Mouse (Mus musculus) fibroblast of lung, adult 2 months (primary cell): Measurements from ENCODE around the gene Acaca.

Experiments used
- DNase-seq: peaks from one replicate; pipeline ENCODE4 v3.0.0-alpha.2; 2011; ENCODE audit warnings: low read depth

Acaca gene

DNA sequence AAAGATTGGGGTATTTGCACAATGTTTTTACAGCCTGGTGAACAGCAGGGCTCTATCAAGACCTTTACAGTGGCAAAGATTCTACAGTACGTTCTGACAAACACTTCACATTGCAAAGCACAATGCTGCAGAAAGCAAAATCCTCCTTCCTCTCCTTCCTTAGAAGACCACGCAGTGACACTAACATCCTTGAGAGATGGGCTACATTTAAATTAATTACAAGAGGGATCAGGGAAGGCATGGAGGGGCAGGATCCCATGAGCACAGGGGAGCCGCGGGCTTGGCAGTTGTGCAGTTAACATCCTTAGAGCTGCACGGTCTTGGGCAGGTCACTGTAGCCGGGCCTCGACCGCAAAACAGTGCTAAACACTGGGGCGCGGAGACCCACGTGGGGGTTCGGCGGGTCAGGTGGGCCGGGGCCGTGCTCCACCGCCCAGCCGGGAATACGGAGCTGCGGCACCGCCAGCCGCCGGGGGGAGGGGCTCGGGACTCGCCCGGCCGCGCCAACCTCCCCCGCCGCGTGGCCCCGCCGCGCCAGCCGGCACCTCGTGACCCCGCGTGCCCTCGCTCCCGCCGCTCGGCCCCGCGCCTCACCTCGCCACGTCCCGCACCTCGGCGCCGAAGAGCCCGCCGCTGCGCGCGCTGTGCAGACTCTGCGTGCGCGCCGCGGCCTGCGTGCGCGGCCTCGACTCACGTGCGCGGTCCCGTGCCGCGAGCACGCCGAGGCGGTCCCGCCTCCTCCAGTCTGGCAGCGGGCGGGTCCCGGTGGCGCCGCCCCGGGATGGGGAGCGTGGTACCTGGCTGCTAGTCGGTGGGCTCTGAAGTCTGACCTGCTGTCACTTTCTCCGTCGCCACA, at the start of gene Acaca, which contains the start of gene Tada2a:
TSS of gene Acaca (plus strand) at position 730 of the 856 bp plus-strand sequence.
TSS of gene Tada2a (minus strand) at position 658 of the 856 bp plus-strand sequence.
- DNase-seq, result peak; percentile 42

- DNase-seq, result no peak
Measured at GRCm38 (mm10) chr11:84079887-84080286, 49.6 kb upstream of the Acaca start.

DNA sequence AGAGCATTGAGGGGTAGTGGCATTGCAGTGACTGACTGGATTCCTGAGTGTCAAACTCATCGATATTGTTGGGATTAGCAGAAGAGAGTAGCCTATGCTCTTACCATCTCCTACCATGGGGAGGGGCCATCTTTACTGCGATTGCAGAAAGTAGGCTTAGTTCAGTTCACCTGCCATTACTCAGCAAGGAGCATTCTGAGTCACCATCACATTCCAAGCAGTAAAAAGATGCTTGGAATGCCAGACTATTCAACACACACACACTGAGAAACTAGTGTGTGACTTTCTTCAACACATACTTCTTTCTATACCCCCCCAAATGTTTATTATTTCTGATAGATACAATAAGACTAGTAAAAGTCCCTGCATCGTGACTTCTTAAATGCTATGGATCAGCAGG, 49.1 kb upstream of the Acaca start:
- DNase-seq, result no peak

GRCm38 (mm10) chr11:84081901-84082300, 47.6 kb upstream of the Acaca start:
- no peak for DNase-seq

- DNase-seq, result no peak
Measured at GRCm38 (mm10) chr11:84090572-84090971, 38.9 kb upstream of the Acaca start.

DNA sequence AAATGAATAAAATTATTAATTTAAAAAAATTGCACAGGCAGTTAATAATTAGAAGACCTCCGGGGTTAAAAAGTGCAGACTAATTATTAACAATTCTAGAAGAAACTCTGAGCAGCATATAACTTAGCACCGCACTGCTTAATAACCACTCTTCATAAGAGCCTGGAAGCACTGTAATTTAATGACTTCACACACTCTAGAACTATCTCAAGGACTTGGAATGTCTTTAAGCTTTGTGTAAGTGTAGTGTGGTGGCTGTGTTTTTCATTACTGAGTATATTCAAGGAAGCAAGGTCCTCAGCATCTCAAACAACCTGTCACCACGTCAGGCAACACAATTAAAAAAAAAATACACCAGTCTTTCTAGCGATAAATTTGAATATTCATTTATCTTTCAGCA, 34.4 kb upstream of the Acaca start:
- DNase-seq, result no peak

DNA sequence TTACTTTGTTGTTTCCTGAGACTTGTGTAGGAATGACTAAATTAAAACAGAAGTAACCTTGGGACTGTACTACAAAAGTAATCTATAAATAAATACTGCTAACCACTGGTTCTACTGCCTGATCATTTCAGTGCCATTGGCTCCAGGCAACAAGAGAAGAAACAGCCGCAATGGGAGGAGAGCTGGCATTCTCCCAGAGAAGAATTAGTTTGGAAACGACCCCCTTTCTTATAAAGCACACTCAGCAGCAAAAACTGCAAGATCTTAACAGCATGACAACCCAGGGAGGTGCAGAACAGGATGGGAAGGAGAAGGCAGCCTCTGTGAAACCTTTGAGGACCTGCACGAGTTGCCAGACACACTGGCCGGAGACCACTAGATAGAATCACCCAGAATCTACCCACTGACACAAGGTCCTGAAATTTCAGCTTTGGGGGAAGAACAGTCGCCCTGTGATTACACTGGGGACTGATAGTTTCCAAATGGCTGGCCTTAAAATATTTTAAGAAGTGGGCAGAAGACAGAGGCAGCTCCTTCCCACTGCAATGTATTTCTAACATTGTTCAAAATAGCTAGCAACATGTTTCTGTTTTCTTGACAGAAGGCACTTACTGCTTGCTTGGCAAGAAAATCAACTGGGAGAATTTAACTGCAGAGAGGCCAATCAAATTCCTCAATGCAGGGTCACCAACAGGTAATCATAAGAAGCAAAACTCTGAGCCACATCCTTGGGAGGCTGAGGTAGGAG, 32.0 kb upstream of the Acaca start:
- DNase-seq, result no peak

DNA sequence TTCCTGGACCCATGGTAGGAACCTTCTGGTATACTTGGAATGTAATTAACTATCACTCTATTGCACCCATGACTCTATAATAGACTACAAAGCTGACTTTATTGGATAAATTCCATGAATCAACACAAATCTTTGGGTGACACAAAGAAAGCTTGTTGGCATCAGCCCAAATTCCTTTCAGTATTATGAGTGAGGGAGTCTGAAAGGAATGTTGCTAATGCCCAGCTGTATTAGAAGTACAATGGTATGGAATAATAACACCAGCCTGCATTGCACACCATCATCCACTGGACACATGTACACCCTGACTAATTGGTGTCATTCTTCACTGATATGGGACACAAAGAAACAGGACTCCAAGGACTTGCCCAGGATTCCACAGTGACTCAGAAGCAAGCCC, 28.3 kb upstream of the Acaca start:
- no peak for DNase-seq

- DNase-seq, result no peak
Measured at GRCm38 (mm10) chr11:84104036-84104435, 25.4 kb upstream of the Acaca start.

- no peak for DNase-seq
Measured at GRCm38 (mm10) chr11:84107137-84107536, 22.3 kb upstream of the Acaca start.

DNA sequence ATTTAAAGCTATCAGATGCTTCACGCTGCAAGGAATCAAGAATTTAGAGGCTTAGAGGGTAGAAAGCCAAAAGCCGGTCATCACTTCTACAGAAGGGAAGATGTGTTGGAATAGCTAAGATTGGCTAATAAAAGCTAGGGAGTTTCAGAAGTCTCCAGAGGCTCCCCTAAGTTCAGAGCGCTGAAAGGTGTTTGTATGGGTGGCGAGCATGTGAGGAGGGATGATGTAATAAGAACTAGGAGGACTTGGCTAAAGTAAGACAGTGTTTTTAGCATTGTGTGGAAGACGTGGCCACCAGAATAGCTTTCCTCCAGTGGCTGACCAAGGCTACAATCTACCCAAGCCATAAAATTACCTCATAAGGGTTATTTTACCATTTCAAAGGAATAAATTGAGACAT, 15.8 kb upstream of the Acaca start:
- DNase-seq, result no peak

- DNase-seq, result no peak
Measured at GRCm38 (mm10) chr11:84115646-84116045, 13.8 kb upstream of the Acaca start.

DNA sequence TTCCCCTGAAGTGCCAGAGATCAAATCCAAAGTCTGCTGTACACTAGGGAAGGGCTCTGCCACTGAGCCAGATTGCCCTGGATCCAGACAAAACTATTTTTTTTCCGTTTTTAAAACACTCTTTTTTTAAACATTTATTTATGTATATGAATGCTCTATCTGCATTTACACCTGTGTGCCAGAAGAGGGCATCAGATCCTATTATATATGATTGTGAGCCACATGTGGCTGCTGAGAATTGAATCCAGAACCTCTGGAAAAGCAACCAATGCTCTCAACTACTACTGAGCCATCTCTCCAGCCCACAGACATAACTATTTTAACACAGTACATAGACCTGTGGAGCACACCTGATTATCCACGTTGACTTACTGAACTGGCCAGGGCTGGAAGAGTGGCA, 13.3 kb upstream of the Acaca start:
- no peak for DNase-seq

GRCm38 (mm10) chr11:84117431-84117830, 12.0 kb upstream of the Acaca start:
- no peak for DNase-seq

GRCm38 (mm10) chr11:84121051-84121956, 8.2 kb upstream of the Acaca start:
- no peak for DNase-seq

DNA sequence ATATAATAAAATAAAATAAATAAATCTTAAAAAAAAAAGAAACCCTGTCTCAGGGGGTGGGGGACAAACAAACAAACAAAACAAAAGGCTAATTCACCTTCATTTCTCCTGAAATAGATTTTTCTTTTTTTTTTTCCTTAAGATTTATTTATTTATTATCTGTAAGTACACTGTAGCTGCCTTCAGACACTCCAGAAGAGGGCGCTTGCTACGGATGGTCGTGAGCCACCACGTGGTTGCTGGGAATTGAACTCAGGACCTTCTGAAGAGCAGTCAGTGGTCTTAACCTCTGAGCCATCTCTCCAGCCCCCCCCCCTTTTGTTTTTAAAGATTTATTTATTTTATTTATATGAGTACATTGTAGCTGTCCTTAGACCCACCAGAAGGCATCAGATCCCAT, 1.5 kb upstream of the Acaca start:
- no peak for DNase-seq

DNA sequence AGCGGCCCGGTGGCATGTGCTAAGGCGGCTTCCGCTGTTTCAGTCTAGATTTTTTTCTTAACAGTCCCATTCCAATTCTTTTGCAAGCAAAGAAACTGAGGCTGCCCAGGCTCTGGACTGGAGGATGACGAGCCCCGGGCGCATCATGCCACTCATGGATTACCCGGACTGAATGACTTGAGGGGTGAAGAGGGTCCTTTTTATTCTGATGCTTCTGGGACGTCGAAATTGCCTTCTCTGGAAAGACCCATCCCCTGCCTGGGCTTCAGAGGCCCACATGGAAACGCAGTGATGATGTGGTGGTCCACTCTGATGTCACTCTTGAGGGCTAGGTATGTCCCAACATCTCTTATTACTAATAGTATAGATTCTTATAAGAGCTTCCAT, 320 bp downstream of the Acaca start:
- no peak for DNase-seq

GRCm38 (mm10) chr11:84134331-84134860, 4.9 kb downstream of the Acaca start:
- no peak for DNase-seq

GRCm38 (mm10) chr11:84136453-84136852, 7.0 kb downstream of the Acaca start:
- no peak for DNase-seq

DNA sequence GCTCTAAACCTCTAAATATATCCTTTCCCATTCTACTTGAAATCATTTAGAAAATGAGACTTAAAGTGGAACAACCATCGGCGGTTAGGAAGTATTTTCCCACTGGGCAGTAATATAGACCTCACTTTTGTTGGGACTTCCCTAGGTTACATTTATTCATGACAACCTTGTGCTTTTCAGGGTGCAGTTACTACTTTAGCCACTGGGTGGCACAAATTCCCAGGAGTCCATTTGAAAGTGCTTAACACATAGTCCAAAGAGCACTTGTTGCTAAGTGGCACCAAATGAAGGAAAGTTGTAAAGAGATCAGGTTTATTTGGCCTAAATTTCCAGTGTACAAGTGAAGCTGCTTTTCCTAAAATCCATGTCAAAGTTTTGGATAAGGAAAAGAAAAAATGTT, 12.3 kb downstream of the Acaca start:
- DNase-seq, result peak; percentile 37

- DNase-seq, result no peak
Measured at GRCm38 (mm10) chr11:84145201-84145798, 15.8 kb downstream of the Acaca start.

DNA sequence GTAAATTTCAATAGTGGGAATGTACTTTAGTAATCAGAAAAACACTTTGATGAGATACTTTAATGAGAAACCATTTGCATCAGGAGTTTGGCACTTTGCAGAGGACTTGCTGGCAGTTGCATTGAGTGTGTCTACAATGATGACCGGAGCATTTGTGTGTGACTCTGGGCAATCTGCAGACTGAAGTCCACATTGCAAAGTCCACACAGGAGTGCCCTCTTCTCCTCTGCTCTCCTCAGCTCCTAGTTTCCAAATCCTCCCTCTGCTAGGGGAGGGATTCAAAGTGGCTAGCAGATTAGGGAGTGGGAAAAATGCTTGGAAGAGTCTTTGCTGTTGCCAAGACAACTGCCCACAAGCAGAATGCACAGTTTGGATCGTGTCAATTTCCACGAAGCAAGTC, 16.6 kb downstream of the Acaca start:
- no peak for DNase-seq
